Mouse (Mus musculus) hindbrain, embryonic 10.5 days (tissue): ENCODE data around the gene Tmem147. TPM values are rescaled to one million over a fixed set of nuclear protein-coding genes. Genes with fewer than 3 reads are reported as not detected.

ENCODE experiments used
- polyA plus RNA-seq: library from polyadenylated mRNA; unstranded; fragments of >200 nt; fragmentation: Nextera tagmentation; extraction: Ambion mirVana; gene quantifications from 2 replicates; pipeline ENCODE4 v1.2.1, GENCODE M21; 2016

Tmem147 gene
- polyA plus RNA-seq, 1 experiment from 2014 or later: 170 TPM

Other genes starting within 250 kb of the Tmem147 start
- gene Prodh2, start 235.9 kb downstream of the Tmem147 start, polyA plus RNA-seq: 0.40 TPM in 1 of 2 replicates, not detected in the other
- gene Arhgap33, start 194.5 kb downstream of the Tmem147 start, polyA plus RNA-seq: 40.1 and 79.4 TPM in 2 replicates
- gene Hspb6, start 177.4 kb downstream of the Tmem147 start, polyA plus RNA-seq: 4.1 and 5.3 TPM in 2 replicates
- 13.8 and 15.1 TPM in 2 replicates for gene Proser3, start 177.2 kb downstream of the Tmem147 start, polyA plus RNA-seq
- 47.6 and 50.2 TPM in 2 replicates for gene Lin37, start 169.7 kb downstream of the Tmem147 start, polyA plus RNA-seq
- 96.0 and 106 TPM in 2 replicates for gene U2af1l4, start 166.2 kb downstream of the Tmem147 start, polyA plus RNA-seq
- gene Gm49396, start 166.2 kb downstream of the Tmem147 start, polyA plus RNA-seq: 16.4 and 16.9 TPM in 2 replicates
- gene Psenen, start 165.9 kb downstream of the Tmem147 start, polyA plus RNA-seq: 131 and 140 TPM in 2 replicates
- 6.2 and 6.7 TPM in 2 replicates for gene Igflr1, start 164.1 kb downstream of the Tmem147 start, polyA plus RNA-seq
- gene Kmt2b, start 140.8 kb downstream of the Tmem147 start, polyA plus RNA-seq: 9.6 and 11.0 TPM in 2 replicates
- gene Zbtb32, start 130.6 kb downstream of the Tmem147 start, polyA plus RNA-seq: 0.20 and 0.21 TPM in 2 replicates
- gene Upk1a, start 116.7 kb downstream of the Tmem147 start, polyA plus RNA-seq: 0.52 and 1.2 TPM in 2 replicates
- gene Cox6b1, start 103.4 kb downstream of the Tmem147 start, polyA plus RNA-seq: 810 and 924 TPM in 2 replicates
- gene Etv2, start 93.7 kb downstream of the Tmem147 start, polyA plus RNA-seq: 0.14 TPM in 1 of 2 replicates, not detected in the other
- 145 and 175 TPM in 2 replicates for gene Rbm42, start 79.2 kb downstream of the Tmem147 start, polyA plus RNA-seq
- 63.9 and 76.3 TPM in 2 replicates for gene Haus5, start 64.5 kb downstream of the Tmem147 start, polyA plus RNA-seq
- not detected in 2 replicates for gene Pmis2, start 57.9 kb downstream of the Tmem147 start, polyA plus RNA-seq
- not detected in 2 replicates for gene 2200002J24Rik, start 30.6 kb downstream of the Tmem147 start, polyA plus RNA-seq
- gene Atp4a, start 17.3 kb downstream of the Tmem147 start, polyA plus RNA-seq: 0.91 and 1.6 TPM in 2 replicates
- gene Gapdhs, start 14.1 kb upstream of the Tmem147 start, polyA plus RNA-seq: 0.26 and 0.69 TPM in 2 replicates
- 0.72 and 0.93 TPM in 2 replicates for gene Sbsn, start 21.9 kb upstream of the Tmem147 start, polyA plus RNA-seq
- gene Dmkn, start 34.2 kb upstream of the Tmem147 start, polyA plus RNA-seq: 0.59 TPM in 1 of 2 replicates, not detected in the other
- gene Krtdap, start 58.4 kb upstream of the Tmem147 start, polyA plus RNA-seq: not detected in 2 replicates
- not detected in 2 replicates for gene Ffar2, start 94.2 kb upstream of the Tmem147 start, polyA plus RNA-seq
- not detected in 2 replicates for gene Ffar3, start 126.6 kb upstream of the Tmem147 start, polyA plus RNA-seq
- gene Ffar1, start 132.0 kb upstream of the Tmem147 start, polyA plus RNA-seq: not detected in 2 replicates
- gene Cd22, start 150.8 kb upstream of the Tmem147 start, polyA plus RNA-seq: 0.11 TPM in 1 of 2 replicates, not detected in the other
- 0.61 and 0.67 TPM in 2 replicates for gene Mag, start 185.3 kb upstream of the Tmem147 start, polyA plus RNA-seq
- gene Hamp2, start 195.1 kb upstream of the Tmem147 start, polyA plus RNA-seq: not detected in 2 replicates
- gene Hamp, start 214.5 kb upstream of the Tmem147 start, polyA plus RNA-seq: not detected in 2 replicates
- gene Usf2, start 227.3 kb upstream of the Tmem147 start, polyA plus RNA-seq: 23.6 and 26.3 TPM in 2 replicates
- gene Lsr, start 243.9 kb upstream of the Tmem147 start, polyA plus RNA-seq: 21.2 and 29.8 TPM in 2 replicates
- 1.4 and 2.0 TPM in 2 replicates for gene Fam187b, start 244.2 kb upstream of the Tmem147 start, polyA plus RNA-seq